Mouse (Mus musculus) hindbrain, embryonic 14.5 days (tissue): ENCODE results near the gene Hes3. TPM values are rescaled to one million over a fixed set of nuclear protein-coding genes. Genes with fewer than 3 reads are reported as not detected.

Source experiments
- ATAC-seq: fragments of 200-750 bp; cut with Nextera tagmentation; 2 replicates; pipeline ENCODE4 v1.8.0; 2017; ENCODE audit warnings: moderate number of reproducible peaks, mild to moderate bottlenecking, moderate TSS enrichment, moderate library complexity; ENCODE audit not compliant: low FRiP score
- DNase-seq: peaks from one replicate; pipeline ENCODE4 v3.0.0-alpha.2; 2015; ENCODE audit warnings: low spot score
- H3K27ac ChIP-seq: fragments of 300-500 bp; sonication (generic); 2 replicates; pipeline ENCODE4 v1.5.1; 2014; ENCODE audit warnings: mild to moderate bottlenecking, moderate library complexity
- H3K27me3 ChIP-seq: fragments of 300-500 bp; sonication (generic); 2 replicates; pipeline ENCODE4 v1.6.1; 2014; ENCODE audit warnings: mild to moderate bottlenecking, low read length, mixed read lengths; ENCODE audit not compliant: control insufficient read depth, insufficient read depth
- H3K36me3 ChIP-seq: fragments of 300-500 bp; sonication (generic); replicated peaks from 2 replicates; pipeline ENCODE4 v1.6.1; 2014; ENCODE audit not compliant: control insufficient read depth, insufficient read depth
- H3K4me1 ChIP-seq: fragments of 300-500 bp; sonication (generic); replicated peaks from 2 replicates; pipeline ENCODE4 v1.6.1; 2014; ENCODE audit warnings: antibody characterized with exemption, low read length, mixed read lengths; ENCODE audit not compliant: control insufficient read depth, insufficient read depth
- H3K4me2 ChIP-seq: fragments of 300-500 bp; sonication (generic); replicated peaks from 2 replicates; pipeline ENCODE4 v1.6.1; 2014; ENCODE audit warnings: mild to moderate bottlenecking, moderate library complexity
- H3K4me3 ChIP-seq: fragments of 300-500 bp; sonication (generic); replicated peaks from 2 replicates; pipeline ENCODE4 v1.5.1; 2014; ENCODE audit warnings: mild to moderate bottlenecking, low read length
- H3K9ac ChIP-seq: fragments of 300-500 bp; sonication (generic); 2 replicates; pipeline ENCODE4 v1.6.1; 2014
- H3K9me3 ChIP-seq: fragments of 300-500 bp; sonication (generic); 2 replicates; pipeline ENCODE4 v1.6.1; 2016; ENCODE audit warnings: low read length; ENCODE audit not compliant: control insufficient read depth
- WGBS: fragments of 180-500 bp; shearing (Covaris S2); extraction: QIAGEN DNeasy Blood & Tissue Kit; methylation state at CpG from one replicate; pipeline ENCODE4 v1.1.7; 2014; 5-methylcytosine and 5-hydroxymethylcytosine counted together
- polyA plus RNA-seq: library from polyadenylated mRNA; unstranded; fragments of >200 nt; fragmentation: Nextera tagmentation; extraction: Ambion mirVana; gene quantifications from 2 replicates; pipeline ENCODE4 v1.2.1, GENCODE M21; 2014

Gene Hes3
- polyA plus RNA-seq, 1 experiment from 2014 or later = 0.24 TPM

GRCm38 (mm10) chr4:152269967-152270366 is 21.5 kb downstream of the Hes3 start:
- H3K4me1 ChIP-seq = peaks cover 11% of the 10 kb centered on the region
- H3K4me3 ChIP-seq = no peak overlapping the region
- H3K36me3 ChIP-seq = peaks cover 15% of the 10 kb centered on the region

GRCm38 (mm10) chr4:152267748-152268369 is 23.6 kb downstream of the Hes3 start:
- H3K27ac ChIP-seq = no peak overlapping the region
- DNase-seq = no peak
- 0 out of 2 replicates have a peak, but pooled peaks have one; percentile 41 for ATAC-seq
- no peaks in the 10 kb centered on the region; the same call in none of the 2 replicates for H3K4me1 ChIP-seq
- no peaks in the 10 kb centered on the region for H3K9me3 ChIP-seq
- no peak overlapping the region for H3K9ac ChIP-seq
- WGBS = 59% methylated on average over 13 of the region's 13 CpGs
- H3K27me3 ChIP-seq = 0 out of 2 replicates have a peak, but pooled peaks cover 11% of the 10 kb centered on the region
- H3K4me2 ChIP-seq = no peak overlapping the region
- H3K4me3 ChIP-seq = no peak overlapping the region
- peaks cover 15% of the 10 kb centered on the region for H3K36me3 ChIP-seq

More at GRCm38 (mm10) chr4:152269967-152270366, 21.5 kb downstream of the Hes3 start:
- H3K27me3 ChIP-seq = peaks cover 14% of the 10 kb centered on the region
- DNase-seq (no peak), ATAC-seq (no peak)
- H3K9ac ChIP-seq = no peak overlapping the region
- no peaks in the 10 kb centered on the region for H3K9me3 ChIP-seq
- H3K27ac ChIP-seq = no peak overlapping the region
- H3K4me2 ChIP-seq = no peak overlapping the region
- 87% methylated on average over 13 of the region's 13 CpGs for WGBS

- 0 out of 2 replicates have a peak, but pooled peaks cover 5% of the 10 kb centered on the region for H3K27me3 ChIP-seq
- no peak overlapping the region for H3K4me2 ChIP-seq
- 53% methylated on average over 10 of the region's 10 CpGs for WGBS
- no peak overlapping the region for H3K9ac ChIP-seq
- peaks cover 8% of the 10 kb centered on the region for H3K36me3 ChIP-seq
- ATAC-seq (no peak), DNase-seq (no peak)
- H3K4me3 ChIP-seq = no peak overlapping the region
- no peaks in the 10 kb centered on the region; the same call in none of the 2 replicates for H3K4me1 ChIP-seq
- H3K27ac ChIP-seq = no peak overlapping the region
- no peaks in the 10 kb centered on the region for H3K9me3 ChIP-seq
These were observed 25.1 kb downstream of the Hes3 start for GRCm38 (mm10) chr4:152266236-152266895.

GRCm38 (mm10) chr4:152265791-152266190 is 25.7 kb downstream of the Hes3 start:
- Histone ChIP-seq H3K4me1 (no peaks in the 10 kb centered on the region; the same call in none of the 2 replicates), H3K27ac (no peak overlapping the region), H3K4me2 (no peak overlapping the region), H3K9ac (no peak overlapping the region), H3K4me3 (no peak overlapping the region), H3K9me3 (no peaks in the 10 kb centered on the region), H3K27me3 (0 out of 2 replicates have a peak, but pooled peaks cover 5% of the 10 kb centered on the region), H3K36me3 (peaks cover 10% of the 10 kb centered on the region)
- no peak for DNase-seq
- WGBS = 39% methylated on average over 5 of the region's 5 CpGs
- ATAC-seq = no peak

DNA sequence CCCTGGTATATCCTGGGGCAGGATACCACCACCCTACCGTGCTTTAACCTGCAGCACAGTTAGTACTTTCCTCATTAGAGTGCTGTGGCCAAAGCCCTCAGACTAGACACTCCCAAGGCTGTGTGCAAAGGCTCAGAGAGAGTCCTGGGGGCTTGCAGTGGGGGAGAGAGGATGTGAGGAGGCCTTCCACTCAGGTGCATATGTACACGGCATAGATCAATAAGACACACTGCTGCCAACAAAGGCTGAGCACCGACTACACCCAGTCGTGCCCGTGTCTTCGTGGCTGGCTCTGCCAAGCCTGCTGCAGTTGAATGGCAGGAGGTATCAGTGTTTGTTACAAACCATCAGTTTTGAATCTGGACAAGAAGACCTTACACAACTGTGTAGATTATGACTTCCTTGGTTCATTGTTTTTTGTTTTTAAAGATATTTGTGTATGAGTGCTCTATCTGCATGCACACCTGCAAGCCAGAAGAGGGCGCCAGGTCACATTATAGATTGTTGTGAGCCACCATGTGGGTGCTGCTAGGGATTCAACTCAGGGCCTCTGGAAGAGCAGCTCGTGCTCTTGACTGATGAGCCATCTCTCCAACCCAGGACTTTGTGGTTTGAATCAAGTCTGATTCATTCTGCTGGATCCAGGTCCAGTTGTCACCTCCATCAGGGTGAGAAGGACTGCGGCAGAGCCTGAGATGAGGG is 26.4 kb downstream of the Hes3 start:
- Histone ChIP-seq H3K27me3 (0 out of 2 replicates have a peak, but pooled peaks cover 5% of the 10 kb centered on the region), H3K4me1 (no peaks in the 10 kb centered on the region; the same call in none of the 2 replicates), H3K27ac (no peak overlapping the region), H3K9ac (no peak overlapping the region), H3K9me3 (no peaks in the 10 kb centered on the region), H3K4me3 (no peak overlapping the region), H3K4me2 (no peak overlapping the region), H3K36me3 (peaks cover 11% of the 10 kb centered on the region)
- DNase-seq (no peak), ATAC-seq (no peak)
- 93% methylated on average over 9 of the region's 9 CpGs for WGBS

- Histone ChIP-seq H3K9me3 (no peaks in the 10 kb centered on the region), H3K27ac (no peak overlapping the region), H3K4me2 (no peak overlapping the region), H3K4me3 (no peak overlapping the region), H3K36me3 (peaks cover 11% of the 10 kb centered on the region), H3K27me3 (0 out of 2 replicates have a peak, but pooled peaks cover 5% of the 10 kb centered on the region), H3K4me1 (no peaks in the 10 kb centered on the region; the same call in none of the 2 replicates), H3K9ac (no peak overlapping the region)
- no peak for DNase-seq
- 57% methylated on average over 4 of the region's 4 CpGs for WGBS
- no peak for ATAC-seq
These were observed 27.3 kb downstream of the Hes3 start for GRCm38 (mm10) chr4:152264177-152264530.

GRCm38 (mm10) chr4:152263512-152264176 is 27.8 kb downstream of the Hes3 start:
- no peak overlapping the region for H3K4me2 ChIP-seq
- no peak overlapping the region for H3K4me3 ChIP-seq
- 31% methylated on average over 10 of the region's 10 CpGs for WGBS
- H3K9me3 ChIP-seq = no peaks in the 10 kb centered on the region
- H3K27ac ChIP-seq = no peak overlapping the region
- peak; percentile 22; the same call in 1 of the 2 replicates for ATAC-seq
- H3K27me3 ChIP-seq = 0 out of 2 replicates have a peak, but pooled peaks cover under 1% of the 10 kb centered on the region
- H3K4me1 ChIP-seq = no peaks in the 10 kb centered on the region; the same call in none of the 2 replicates
- no peak for DNase-seq
- no peak overlapping the region for H3K9ac ChIP-seq
- peaks cover 10% of the 10 kb centered on the region for H3K36me3 ChIP-seq

- H3K4me1 ChIP-seq = no peaks in the 10 kb centered on the region; the same call in 1 of the 2 replicates
- peaks cover 5% of the 10 kb centered on the region; the same call in 1 of the 2 replicates for H3K36me3 ChIP-seq
- DNase-seq = no peak
- WGBS = 62% methylated on average over 9 of the region's 9 CpGs
- H3K4me2 ChIP-seq = no peak overlapping the region
- no peak for ATAC-seq
- no peak overlapping the region for H3K9ac ChIP-seq
- no peak overlapping the region for H3K4me3 ChIP-seq
- H3K9me3 ChIP-seq = no peaks in the 10 kb centered on the region
- H3K27me3 ChIP-seq = no peaks in the 10 kb centered on the region
- no peak overlapping the region for H3K27ac ChIP-seq
These were observed 28.4 kb downstream of the Hes3 start for GRCm38 (mm10) chr4:152263089-152263488.
